Mouse (Mus musculus): ENCODE results near the gene Cir1.

DNA sequence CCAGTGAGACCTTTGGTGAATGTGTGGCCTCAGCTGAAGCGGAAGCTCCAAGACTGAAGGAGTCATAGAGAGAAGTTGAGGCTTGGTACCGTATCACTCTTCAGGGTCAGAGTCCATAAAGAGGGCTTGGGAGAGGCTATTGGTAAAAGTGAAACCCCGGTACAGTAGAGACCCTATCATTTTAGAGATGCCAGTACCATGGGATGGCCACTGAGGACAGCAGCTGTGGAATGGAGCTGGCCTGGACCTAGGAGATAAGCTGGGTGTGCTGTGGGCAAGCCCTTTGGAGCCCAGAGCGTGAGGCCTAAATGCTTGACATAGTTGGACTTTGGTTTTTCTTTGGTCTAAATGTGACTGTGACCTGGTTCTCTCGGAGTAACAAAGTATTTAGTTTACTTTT is 47.4 kb upstream of the Cir1 start:
- no peak for TF ChIP-seq CTCF (IDR thresholded peaks at IDR 0.05; ENCODE audit: low read depth)
- TF ChIP-seq EP300 (optimal IDR thresholded peaks at IDR 0.05), result no peak
